Mouse (Mus musculus) midbrain, embryonic 12.5 days (tissue): Measurements from ENCODE around the gene Gm15517. TPM values are rescaled to one million over a fixed set of nuclear protein-coding genes. Genes with fewer than 3 reads are reported as not detected.
"Not testable (repeated sequence)": the region's sequence is repeated elsewhere in the genome, so short reads cannot be mapped to it uniquely, and the experiment has no call there.

Source experiments
- ATAC-seq: fragments of 200-750 bp; cut with Nextera tagmentation; 2 replicates; pipeline ENCODE4 v1.8.0; 2017; ENCODE audit warnings: low read depth, moderate TSS enrichment, moderate library complexity; ENCODE audit not compliant: low FRiP score
- H3K27ac ChIP-seq: fragments of 300-500 bp; sonication (generic); replicated peaks from 2 replicates; pipeline ENCODE4 v1.5.1; 2016; ENCODE audit warnings: mild to moderate bottlenecking
- H3K27me3 ChIP-seq: fragments of 300-500 bp; sonication (generic); 2 replicates; pipeline ENCODE4 v1.6.1; 2016; ENCODE audit warnings: mild to moderate bottlenecking
- H3K36me3 ChIP-seq: fragments of 300-500 bp; sonication (generic); 2 replicates; pipeline ENCODE4 v1.6.1; 2016
- H3K4me1 ChIP-seq: fragments of 300-500 bp; sonication (generic); 2 replicates; pipeline ENCODE4 v1.6.1; 2016
- H3K4me2 ChIP-seq: fragments of 300-500 bp; sonication (generic); replicated peaks from 2 replicates; pipeline ENCODE4 v1.6.1; 2016; ENCODE audit warnings: mild to moderate bottlenecking, moderate library complexity
- H3K4me3 ChIP-seq: fragments of 300-500 bp; sonication (generic); 2 replicates; pipeline ENCODE4 v1.5.1; 2016; ENCODE audit warnings: mild to moderate bottlenecking
- H3K9ac ChIP-seq: fragments of 300-500 bp; sonication (generic); replicated peaks from 2 replicates; pipeline ENCODE4 v1.6.1; 2016; ENCODE audit warnings: mild to moderate bottlenecking, moderate library complexity
- H3K9me3 ChIP-seq: fragments of 300-500 bp; sonication (generic); 2 replicates; pipeline ENCODE4 v1.6.1; 2016; ENCODE audit warnings: mild to moderate bottlenecking
- WGBS: fragments of 180-500 bp; shearing (Covaris S2); methylation state at CpG from one replicate; pipeline ENCODE4 v1.1.7; 2016; 5-methylcytosine and 5-hydroxymethylcytosine counted together
- polyA plus RNA-seq: library from polyadenylated mRNA; unstranded; fragments of >200 nt; fragmentation: Nextera tagmentation; extraction: Ambion mirVana; gene quantifications from 2 replicates; pipeline ENCODE4 v1.2.1, GENCODE M21; 2016

Gm15517 gene
- polyA plus RNA-seq, 1 experiment from 2014 or later = not detected

DNA sequence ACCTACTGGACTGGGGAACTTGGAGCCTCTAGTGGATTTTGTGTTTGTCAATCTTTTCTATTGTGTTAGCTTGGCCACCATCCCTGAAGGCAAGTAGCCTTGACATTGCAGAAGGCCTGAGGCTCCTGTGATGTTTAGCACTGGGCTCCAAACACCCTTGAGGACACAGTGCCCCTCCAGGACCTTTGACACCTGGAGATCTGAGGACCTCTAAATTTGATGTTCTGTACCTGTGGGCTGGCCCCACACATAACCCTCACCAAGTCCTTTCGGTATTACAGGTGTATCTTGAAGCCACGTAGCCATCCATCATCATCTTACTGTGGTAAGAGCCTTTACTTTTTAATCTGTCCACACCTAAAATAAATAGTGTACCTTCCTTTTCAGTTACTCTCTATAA is 13.3 kb upstream of the Gm15517 start:
- 96% methylated on average over 2 of the region's 2 CpGs for WGBS
- ATAC-seq = no peak
- no peak overlapping the region for H3K27ac ChIP-seq
- H3K9ac ChIP-seq = peak overlapping the region; percentile 95; the same call in 1 of the 2 replicates
- peak overlapping the region; percentile 93 for H3K4me3 ChIP-seq
- H3K4me2 ChIP-seq = peak overlapping the region; percentile 80
- H3K4me1 ChIP-seq = peaks cover 20% of the 10 kb centered on the region
- H3K9me3 ChIP-seq = no peaks in the 10 kb centered on the region
- H3K36me3 ChIP-seq = peaks cover 46% of the 10 kb centered on the region
- no peaks in the 10 kb centered on the region for H3K27me3 ChIP-seq

DNA sequence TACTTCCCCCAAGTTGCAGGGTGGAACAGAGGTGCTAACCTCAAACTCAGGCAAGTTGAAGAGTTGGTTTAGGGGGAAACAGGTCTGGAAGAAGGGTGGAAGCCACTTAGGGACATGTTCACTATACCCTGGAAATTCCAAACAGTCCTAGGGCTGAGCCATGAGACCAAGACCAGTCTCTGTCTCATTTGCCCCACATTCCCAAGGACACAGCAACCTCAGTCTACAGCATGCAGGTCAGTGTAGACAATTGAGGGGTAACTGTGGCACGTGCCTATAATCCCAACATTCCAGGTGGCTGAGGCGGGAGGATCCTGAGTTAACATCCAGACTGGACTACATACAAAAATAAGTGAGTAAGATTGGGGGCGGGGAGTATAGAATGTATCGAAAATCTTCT is 12.0 kb upstream of the Gm15517 start:
- Histone ChIP-seq H3K9me3 (no peaks in the 10 kb centered on the region), H3K9ac (0 out of 2 replicates have a peak overlapping the region, but pooled peaks have one; percentile 7), H3K4me1 (peaks cover 20% of the 10 kb centered on the region), H3K4me2 (no peak overlapping the region), H3K4me3 (no peak overlapping the region), H3K27me3 (no peaks in the 10 kb centered on the region), H3K36me3 (peaks cover 57% of the 10 kb centered on the region), H3K27ac (no peak overlapping the region)
- no peak for ATAC-seq
- WGBS = 92% methylated on average over 4 of the region's 4 CpGs

DNA sequence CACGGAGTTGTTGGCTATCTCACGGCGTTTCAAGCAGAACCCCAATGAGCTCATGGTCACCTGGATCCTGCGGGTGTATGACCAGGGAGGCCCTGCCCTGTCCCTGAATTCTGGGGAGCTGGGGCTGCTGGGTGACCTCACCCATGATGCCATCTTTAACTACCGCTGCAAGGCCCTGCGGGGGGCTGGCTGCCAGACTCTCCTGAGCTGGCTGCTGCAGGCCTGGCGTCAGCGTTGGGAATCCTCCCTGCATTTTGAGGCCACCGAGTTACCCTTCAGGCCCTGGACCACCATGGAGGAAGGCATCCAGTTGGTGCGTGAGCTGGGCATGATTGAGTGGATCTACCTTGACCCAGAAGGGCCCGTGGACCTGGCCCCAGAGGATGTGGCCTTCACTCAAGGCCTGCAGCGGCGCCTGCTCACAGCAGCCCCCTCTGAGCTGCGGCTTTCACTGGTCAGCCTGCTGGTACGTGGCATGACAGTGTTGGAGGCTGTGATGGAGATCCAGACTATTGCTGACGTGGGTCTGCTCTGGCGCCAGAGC is 10.4 kb upstream of the Gm15517 start:
- Histone ChIP-seq H3K4me1 (peaks cover 13% of the 10 kb centered on the region), H3K36me3 (peaks cover 60% of the 10 kb centered on the region)
- 92% methylated on average over 17 of the region's 17 CpGs for WGBS
- not testable (repeated sequence) for ATAC-seq, H3K9me3 ChIP-seq, H3K9ac ChIP-seq, H3K4me3 ChIP-seq, H3K4me2 ChIP-seq, H3K27ac ChIP-seq, H3K27me3 ChIP-seq

DNA sequence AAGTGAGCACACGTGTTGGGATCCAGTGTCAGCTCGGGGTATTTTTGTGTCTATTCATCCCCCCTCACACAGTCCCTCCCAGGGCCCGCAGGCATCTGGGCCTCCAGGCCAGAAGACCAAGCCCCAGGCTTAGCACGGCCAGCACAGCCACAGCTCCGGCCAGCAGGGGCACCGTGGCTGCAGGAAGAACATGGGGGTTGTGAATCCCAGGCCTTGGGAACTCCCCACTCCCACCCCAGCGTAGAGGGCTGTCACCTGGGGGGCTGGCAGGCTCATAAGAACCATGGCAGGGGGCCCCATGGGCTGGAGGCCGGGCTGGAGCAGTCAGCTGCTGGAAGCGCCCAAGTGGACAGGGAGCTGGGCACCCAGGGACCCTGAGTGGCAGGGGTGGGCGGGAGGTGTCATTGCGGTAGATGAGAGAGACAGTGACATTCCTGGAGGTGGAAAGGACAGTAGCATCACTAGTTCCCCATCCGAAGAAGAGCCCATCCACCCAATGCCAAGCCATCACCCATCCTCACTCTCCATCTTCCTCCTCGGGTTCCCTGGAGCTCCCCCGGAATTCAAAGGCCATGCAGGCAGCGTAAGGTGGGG is 8.1 kb upstream of the Gm15517 start:
- Histone ChIP-seq H3K4me3 (no peak overlapping the region), H3K9ac (no peak overlapping the region), H3K36me3 (peaks cover 66% of the 10 kb centered on the region), H3K4me2 (no peak overlapping the region), H3K27ac (no peak overlapping the region), H3K4me1 (peaks cover 7% of the 10 kb centered on the region), H3K9me3 (no peaks in the 10 kb centered on the region), H3K27me3 (no peaks in the 10 kb centered on the region)
- ATAC-seq = no peak
- 80% methylated on average over 15 of the region's 15 CpGs for WGBS

DNA sequence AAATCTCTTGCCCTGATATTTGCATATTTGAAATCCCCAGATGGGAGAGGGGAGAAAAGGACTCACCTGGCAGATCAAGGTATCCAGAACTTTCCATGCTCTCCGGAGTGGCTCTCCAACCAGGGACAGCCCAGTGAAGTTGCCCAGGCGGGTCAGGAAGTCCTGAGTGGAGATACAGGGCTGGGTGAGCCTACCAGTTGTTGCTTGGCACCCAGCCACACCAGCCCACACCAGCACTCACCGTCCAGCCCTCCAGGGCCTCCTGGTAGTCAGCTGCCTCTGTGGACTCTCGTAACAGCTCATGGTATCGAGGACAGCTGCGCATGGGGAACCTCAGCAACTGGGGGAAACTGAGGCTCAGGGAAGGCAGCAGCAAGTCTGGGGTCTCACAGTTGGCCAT is 6.3 kb upstream of the Gm15517 start:
- Histone ChIP-seq H3K9me3 (no peaks in the 10 kb centered on the region), H3K27ac (no peak overlapping the region), H3K4me3 (no peak overlapping the region), H3K4me2 (no peak overlapping the region), H3K9ac (no peak overlapping the region), H3K4me1 (no peaks in the 10 kb centered on the region), H3K36me3 (peaks cover 49% of the 10 kb centered on the region), H3K27me3 (no peaks in the 10 kb centered on the region)
- no peak for ATAC-seq
- WGBS = 86% methylated on average over 6 of the region's 6 CpGs

DNA sequence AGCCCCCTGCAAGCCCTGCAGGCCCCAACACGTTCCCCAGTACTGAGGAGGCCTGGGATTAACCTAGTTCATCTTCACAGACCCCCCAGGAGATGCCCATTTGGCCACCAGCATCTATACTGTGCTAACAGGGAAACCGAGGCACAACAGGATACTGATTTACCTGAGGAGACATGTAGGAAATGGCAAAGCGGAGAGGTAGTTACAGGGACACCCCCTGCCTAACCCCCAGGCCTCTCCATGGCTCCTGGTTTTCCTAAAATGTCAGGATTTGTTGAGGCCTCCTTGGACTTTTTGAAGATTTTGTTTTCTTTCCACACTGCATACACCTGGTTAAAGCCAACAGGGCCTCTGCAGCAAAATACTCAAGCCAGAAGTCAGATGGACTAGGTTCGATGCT is 4.0 kb upstream of the Gm15517 start, which contains the start of gene Acp4:
TSS of gene Acp4 (minus strand) at position 101 of the 400 bp plus-strand sequence.
- H3K9ac ChIP-seq = no peak within 1 kb of the TSS
- WGBS = 81% methylated on average over 4 of the region's 4 CpGs
- H3K4me3 ChIP-seq = no peak within 1 kb of the TSS
- no peak within 1 kb of the TSS for H3K4me2 ChIP-seq
- H3K27ac ChIP-seq = no peak within 1 kb of the TSS
- no peak for ATAC-seq
- H3K27me3 ChIP-seq = peaks cover 18% of the 10 kb centered on the region
- H3K4me1 ChIP-seq = no peaks in the 10 kb centered on the region
- peaks cover 28% of the 10 kb centered on the region for H3K36me3 ChIP-seq
- no peaks in the 10 kb centered on the region for H3K9me3 ChIP-seq

DNA sequence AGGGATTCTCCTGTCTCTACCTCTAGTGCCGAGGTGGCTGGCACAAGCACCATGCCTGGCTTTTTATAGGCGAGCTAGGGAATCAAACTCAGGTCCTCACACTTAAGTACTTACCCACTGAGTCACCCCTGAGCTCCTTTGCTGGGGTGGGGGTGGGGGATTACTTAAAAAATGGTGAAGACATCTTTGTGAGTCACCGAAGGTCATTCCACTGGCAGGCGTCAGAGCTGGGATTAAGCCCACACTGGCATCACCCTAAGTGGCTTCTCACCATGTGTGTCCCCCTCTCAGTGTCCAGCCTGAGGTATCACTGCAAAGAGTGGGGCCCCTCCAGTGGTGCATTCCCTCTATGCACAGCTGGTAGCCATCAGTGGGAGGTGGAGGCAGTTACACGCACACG is 837 bp upstream of the Gm15517 start:
- H3K9me3 ChIP-seq = no peaks in the 10 kb centered on the region
- H3K4me3 ChIP-seq = no peak overlapping the region
- H3K27ac ChIP-seq = no peak overlapping the region
- no peak for ATAC-seq
- 0 out of 2 replicates have a peak, but pooled peaks cover 6% of the 10 kb centered on the region for H3K36me3 ChIP-seq
- WGBS = 71% methylated on average over 6 of the region's 6 CpGs
- peaks cover 35% of the 10 kb centered on the region for H3K27me3 ChIP-seq
- peaks cover 6% of the 10 kb centered on the region for H3K4me1 ChIP-seq
- no peak overlapping the region for H3K4me2 ChIP-seq
- H3K9ac ChIP-seq = no peak overlapping the region

DNA sequence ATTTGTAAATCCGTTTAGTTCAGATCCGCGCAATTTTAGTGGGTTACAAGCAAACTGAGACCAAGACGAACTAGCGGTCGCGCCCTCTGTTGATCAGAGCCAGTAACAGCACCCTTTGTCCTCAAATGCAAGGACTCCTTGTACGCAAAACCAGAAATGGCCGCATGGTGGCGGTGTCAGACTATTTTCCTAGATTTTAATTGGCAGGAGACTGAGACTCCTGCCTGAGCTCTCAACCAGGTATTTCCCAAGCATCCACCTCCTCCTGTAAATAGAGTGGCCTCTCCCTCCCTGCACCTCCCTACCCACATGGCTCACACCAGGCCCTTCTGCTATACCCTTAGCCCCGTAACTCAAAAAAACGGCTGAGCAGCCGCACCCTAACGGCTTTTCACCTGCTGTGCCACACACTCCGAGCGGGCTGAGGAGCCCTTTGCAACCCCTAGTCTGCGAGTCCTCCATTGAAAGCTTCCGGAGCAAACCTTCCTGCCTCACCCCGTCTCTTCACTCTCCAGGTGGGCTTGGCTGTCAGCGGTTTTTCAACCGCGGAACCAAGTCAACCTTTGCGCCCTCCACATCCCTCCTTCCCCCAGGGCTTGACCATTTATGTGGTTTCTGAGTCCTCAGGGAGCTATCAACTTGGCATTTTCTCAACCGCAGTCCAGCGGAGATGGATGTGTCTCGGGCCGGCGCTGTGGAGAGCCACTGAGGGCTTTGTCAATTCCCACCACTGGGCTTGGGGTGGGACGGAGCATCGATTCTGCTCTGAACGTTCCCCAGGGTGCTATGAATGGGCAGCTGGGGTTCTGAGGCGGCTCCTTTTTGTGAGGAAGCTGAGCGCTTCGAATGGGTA is 1.8 kb downstream of the Gm15517 start:
- Histone ChIP-seq H3K4me2 (peak overlapping the region; percentile 55), H3K9ac (peak overlapping the region; percentile 53), H3K27me3 (peaks cover 41% of the 10 kb centered on the region), H3K4me3 (peak overlapping the region; percentile 27), H3K36me3 (no peaks in the 10 kb centered on the region), H3K4me1 (peaks cover 6% of the 10 kb centered on the region), H3K27ac (peak overlapping the region; percentile 39; the same call in 1 of the 2 replicates), H3K9me3 (no peaks in the 10 kb centered on the region)
- 2% methylated on average over 34 of the region's 34 CpGs for WGBS
- peak; percentile 83 for ATAC-seq

DNA sequence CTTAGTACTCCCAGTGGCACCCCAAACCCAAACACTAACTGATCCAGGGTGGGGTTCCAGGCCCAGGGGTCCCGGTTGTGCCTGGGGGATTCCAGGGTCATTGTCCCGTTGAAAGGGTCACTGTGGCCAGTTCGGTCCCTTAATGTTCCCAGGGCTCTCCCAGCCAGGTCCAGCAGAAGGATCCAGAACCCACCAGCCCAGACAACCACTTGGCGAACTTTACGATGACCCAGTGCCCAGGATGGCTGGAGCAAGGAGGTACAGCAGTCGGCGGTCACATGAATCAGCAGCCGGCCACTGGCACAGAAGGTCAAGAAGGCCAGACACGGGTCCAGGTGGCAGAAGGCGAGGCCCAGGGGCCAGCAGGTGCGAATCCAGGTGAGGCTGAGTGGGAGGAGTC is 6.9 kb downstream of the Gm15517 start:
- H3K27me3 ChIP-seq = peaks cover 33% of the 10 kb centered on the region
- no peaks in the 10 kb centered on the region for H3K36me3 ChIP-seq
- H3K4me3 ChIP-seq = no peak overlapping the region
- H3K4me2 ChIP-seq = no peak overlapping the region
- no peak overlapping the region for H3K27ac ChIP-seq
- no peak overlapping the region for H3K9ac ChIP-seq
- no peaks in the 10 kb centered on the region for H3K9me3 ChIP-seq
- ATAC-seq = no peak
- H3K4me1 ChIP-seq = peaks cover 3% of the 10 kb centered on the region
- WGBS = 84% methylated on average over 11 of the region's 11 CpGs

DNA sequence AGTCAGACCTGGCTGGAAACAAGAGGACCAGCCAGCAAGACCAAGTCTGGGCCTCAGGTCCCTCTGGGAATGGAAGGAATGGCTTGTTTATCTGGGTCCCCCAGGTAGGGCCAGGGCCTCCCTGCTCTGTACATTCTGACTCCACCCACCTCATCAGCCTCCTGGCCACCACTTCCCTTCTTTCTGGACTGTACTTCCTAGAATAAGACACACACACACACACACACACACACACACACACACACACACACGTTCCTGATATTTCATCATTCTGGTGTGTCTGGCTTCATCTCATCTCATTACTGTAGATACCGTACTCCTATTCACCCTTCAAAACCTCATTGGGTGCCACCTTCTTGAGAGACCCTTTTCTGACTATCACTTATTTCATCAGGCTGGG is 8.2 kb downstream of the Gm15517 start:
- Histone ChIP-seq H3K27me3 (peaks cover 32% of the 10 kb centered on the region), H3K36me3 (no peaks in the 10 kb centered on the region), H3K27ac (no peak overlapping the region), H3K4me2 (no peak overlapping the region), H3K4me3 (no peak overlapping the region), H3K9me3 (no peaks in the 10 kb centered on the region), H3K9ac (no peak overlapping the region), H3K4me1 (no peaks in the 10 kb centered on the region)
- ATAC-seq = no peak
- WGBS = 89% methylated on average over 2 of the region's 2 CpGs

DNA sequence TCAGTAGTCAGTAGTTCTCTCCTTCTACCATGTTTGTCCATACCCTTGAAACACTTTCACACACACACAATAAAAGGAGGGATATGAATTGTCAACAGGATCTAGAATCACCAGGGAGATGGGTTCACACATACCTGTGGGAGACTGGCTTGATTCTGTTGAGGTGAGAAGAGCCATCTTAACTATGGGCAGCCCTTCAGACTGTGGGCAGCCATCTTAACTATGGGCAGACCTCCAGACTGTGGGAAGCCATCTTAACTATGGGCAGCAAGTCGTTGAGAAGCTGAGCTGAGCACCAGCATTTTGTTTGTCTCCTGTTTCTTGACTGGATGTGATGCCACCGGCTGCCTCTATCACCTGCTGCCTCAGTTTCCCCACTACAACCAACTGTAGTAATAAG is 10.1 kb downstream of the Gm15517 start:
- WGBS = 72% methylated on average over 2 of the region's 2 CpGs

DNA sequence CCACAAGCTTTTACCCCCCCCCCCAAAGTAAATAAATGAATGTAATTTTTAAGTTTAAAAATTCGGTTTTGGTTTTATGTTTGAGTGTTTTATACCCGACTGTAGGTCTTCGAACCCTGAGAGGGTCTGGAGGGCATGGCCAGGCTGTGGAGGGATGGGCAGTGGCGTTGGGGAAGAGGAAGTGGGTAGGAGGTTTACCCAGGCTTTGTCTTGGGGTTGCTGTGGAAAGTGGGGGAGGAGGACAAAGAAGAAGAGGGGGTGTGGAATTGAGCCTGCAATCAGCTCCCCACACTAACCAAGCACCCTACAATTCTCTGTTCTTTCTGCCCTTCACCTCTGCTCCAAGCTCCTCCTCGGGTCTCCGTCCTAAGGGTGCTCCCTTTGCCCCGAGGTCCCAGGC is 11.3 kb downstream of the Gm15517 start:
- H3K9me3 ChIP-seq = no peaks in the 10 kb centered on the region
- H3K27me3 ChIP-seq = peaks cover 39% of the 10 kb centered on the region
- no peaks in the 10 kb centered on the region for H3K4me1 ChIP-seq
- H3K4me3 ChIP-seq = no peak overlapping the region
- ATAC-seq = no peak
- H3K36me3 ChIP-seq = no peaks in the 10 kb centered on the region
- 90% methylated on average over 7 of the region's 7 CpGs for WGBS
- no peak overlapping the region for H3K4me2 ChIP-seq
- H3K9ac ChIP-seq = no peak overlapping the region
- no peak overlapping the region for H3K27ac ChIP-seq

More for the DNA sequence above, 10.1 kb downstream of the Gm15517 start:
- H3K9me3 ChIP-seq = no peaks in the 10 kb centered on the region
- H3K9ac ChIP-seq = no peak overlapping the region
- H3K4me2 ChIP-seq = no peak overlapping the region
- no peaks in the 10 kb centered on the region for H3K36me3 ChIP-seq
- no peak overlapping the region for H3K4me3 ChIP-seq
- H3K27me3 ChIP-seq = peaks cover 39% of the 10 kb centered on the region
- ATAC-seq = no peak
- H3K27ac ChIP-seq = no peak overlapping the region
- H3K4me1 ChIP-seq = no peaks in the 10 kb centered on the region
